Mouse (Mus musculus): ENCODE measurements at regions not wholly inside any gene's neighbourhood (a gene's known extent, or its start where the extent isn't known, plus 50 kb on each side); places are given as distances from the start of the nearest gene placed in this dataset.

DNA sequence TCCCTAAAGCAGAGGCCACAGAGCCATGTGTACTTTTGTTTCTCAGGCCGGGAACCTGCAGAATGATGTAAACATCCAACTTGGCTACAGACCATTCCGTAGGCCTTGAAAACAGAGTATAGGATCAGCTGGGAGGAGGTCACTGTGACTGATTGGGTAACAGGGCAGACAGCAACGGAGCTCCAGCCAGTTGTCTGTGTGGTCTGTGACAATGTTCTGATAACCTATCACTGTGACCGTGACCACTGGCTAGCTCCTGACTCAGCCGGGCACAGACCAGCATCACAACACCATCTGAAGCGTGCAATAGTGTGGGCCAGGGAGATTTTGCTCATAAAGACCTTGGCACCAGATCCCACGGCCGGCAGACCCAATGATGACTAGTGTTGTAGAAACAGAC is 164.3 kb downstream of the Mycn start:
- TF ChIP-seq CTCF (IDR thresholded peaks at IDR 0.05; ENCODE audit: low read depth) (no peak), EP300 (IDR thresholded peaks at IDR 0.05; ENCODE audit: low read depth) (no peak)

Data from liver, postnatal 0 days (tissue).